Mouse (Mus musculus) left cerebral cortex, postnatal 14 days (tissue): ENCODE measurements around the gene Mgea5. TPM values are rescaled to one million over a fixed set of nuclear protein-coding genes. Genes with fewer than 3 reads are reported as not detected.

Experiments used
- DNase-seq, 2 experiments: peaks; one replicate each; pipeline ENCODE4 v3.0.0; 2021 to 2022; ENCODE audit warnings: low spot score in 2 of 2, mixed read lengths in 1 of 2
- intact Hi-C: fragments of 180-260 bp; cut with DNase I; formaldehyde crosslinking; loops from one replicate; pipeline ENCODE4 v1.15.1; 2025
- total RNA-seq, 2 experiments: library from RNA; stranded (reverse); gene quantifications; 2 replicates each; pipeline ENCODE4 v1.2.3; 2021

Gene Mgea5
- total RNA-seq, 2 experiments from 2014 or later, result 132 to 136 TPM

DNA sequence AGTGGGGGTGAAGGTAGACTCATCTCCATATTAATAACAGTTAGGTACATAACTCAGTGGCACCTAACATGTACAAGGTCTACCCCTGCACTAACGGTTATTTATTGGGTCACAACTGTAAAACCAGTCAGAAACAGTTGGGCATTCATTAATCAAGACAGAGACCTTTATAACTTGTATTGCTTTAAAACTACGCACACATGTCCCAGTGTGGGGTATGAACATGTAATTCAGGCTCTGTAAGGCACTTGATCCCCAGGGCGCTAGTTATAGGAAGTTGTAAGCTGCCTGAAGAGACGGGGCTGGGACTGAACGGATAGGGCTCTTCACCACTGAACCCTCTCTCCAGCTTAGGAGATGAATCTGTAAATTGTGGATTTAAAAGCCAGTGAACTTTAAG lies 25.0 kb downstream of the Mgea5 start:
- intact Hi-C loops, result no loop called here
- no peak for DNase-seq

GRCm38 (mm10) chr19:45753551-45753950 lies 30.1 kb downstream of the Mgea5 start:
- intact Hi-C loops, result no loop called here

GRCm38 (mm10) chr19:45751881-45752280 lies 31.8 kb downstream of the Mgea5 start:
- intact Hi-C loops, result no loop called here
- DNase-seq, result no peak

More at GRCm38 (mm10) chr19:45753551-45753950, 30.1 kb downstream of the Mgea5 start:
- DNase-seq, result no peak

- intact Hi-C loops, result loop anchor here (5.0 kb wide), 1 partner anchor 92 kb away; no protein-coding TSS in a partner anchor
These were observed 34.2 kb downstream of the Mgea5 start, which contains the start of gene Npm3 for GRCm38 (mm10) chr19:45749243-45750043. Gene Npm3, minus strand, starts transcription at chr19:45749591.

GRCm38 (mm10) chr19:45748691-45749242 lies 34.9 kb downstream of the Mgea5 start:
- DNase-seq, result no peak
- intact Hi-C loops, result loop anchor here (5.0 kb wide), 1 partner anchor 91 kb away; no protein-coding TSS in a partner anchor

More at GRCm38 (mm10) chr19:45749243-45750043, 34.2 kb downstream of the Mgea5 start, which contains the start of gene Npm3:
- DNase-seq, result peak; percentile 84

DNA sequence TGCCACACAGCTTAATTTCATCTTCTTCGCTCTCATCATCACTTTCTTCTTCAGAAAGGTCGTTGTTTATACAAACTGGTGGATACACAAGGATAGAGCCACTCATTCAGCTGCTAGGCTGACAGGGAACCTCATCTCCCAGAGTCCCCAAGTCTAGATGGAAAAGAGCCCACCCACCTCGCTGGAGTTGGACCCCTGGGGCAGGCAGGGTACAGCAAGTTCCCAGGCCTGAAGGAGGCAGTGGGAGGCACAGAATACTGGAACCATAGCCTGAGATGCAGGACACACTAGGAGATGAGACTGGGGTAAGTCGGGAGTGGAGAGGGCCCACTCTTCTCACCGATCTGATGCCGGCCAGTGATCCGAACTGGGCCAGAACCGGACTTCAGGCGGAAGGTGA lies 35.4 kb downstream of the Mgea5 start:
- intact Hi-C loops, result loop anchor here (5.0 kb wide), 1 partner anchor 91 kb away; no protein-coding TSS in a partner anchor
- DNase-seq, result no peak

DNA sequence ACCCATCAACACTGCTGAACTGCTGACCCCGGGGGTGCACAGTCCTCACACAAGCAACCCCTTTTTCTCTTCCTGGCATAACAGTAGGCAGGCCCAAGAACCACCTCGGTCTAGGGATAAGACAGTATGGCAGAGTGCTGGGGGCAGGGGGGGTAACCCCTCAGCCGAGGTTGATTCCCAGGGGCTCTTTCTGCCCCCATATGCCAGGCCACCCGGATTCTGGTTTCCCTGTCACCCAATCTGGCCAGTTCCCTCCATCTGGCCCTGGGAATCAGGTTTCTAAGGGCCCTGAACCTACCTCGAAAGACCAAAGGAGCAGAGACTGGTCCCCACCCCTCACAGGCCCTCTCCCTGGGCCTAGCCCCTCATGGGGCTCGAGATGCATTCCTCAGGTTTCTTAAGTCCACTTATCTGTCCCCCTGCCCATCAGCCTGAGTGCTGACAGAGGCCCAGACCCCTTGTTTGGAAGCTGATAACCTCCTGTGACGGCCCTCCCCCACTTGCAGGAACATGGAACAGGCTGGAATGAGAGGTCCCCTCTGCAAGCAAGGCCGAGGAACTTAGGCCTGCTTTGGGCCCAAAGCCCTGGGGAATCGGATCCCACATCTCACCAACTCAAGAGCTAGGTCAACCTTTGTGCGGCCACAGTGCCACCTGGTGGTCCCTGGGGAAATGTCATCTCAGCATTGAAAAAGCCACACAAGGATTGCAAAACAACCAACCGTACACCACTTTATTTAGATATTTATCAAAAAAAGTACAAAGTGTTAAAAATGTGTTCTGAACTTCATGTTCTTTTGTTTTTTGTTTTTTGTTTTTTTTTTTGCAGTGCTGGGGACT lies 36.4 kb downstream of the Mgea5 start:
- intact Hi-C loops, result loop anchor here (2.0 to 5.0 kb wide), 3 partner anchors 90 to 526 kb away; no protein-coding TSS in a partner anchor
- DNase-seq, result peak; percentile 91

DNA sequence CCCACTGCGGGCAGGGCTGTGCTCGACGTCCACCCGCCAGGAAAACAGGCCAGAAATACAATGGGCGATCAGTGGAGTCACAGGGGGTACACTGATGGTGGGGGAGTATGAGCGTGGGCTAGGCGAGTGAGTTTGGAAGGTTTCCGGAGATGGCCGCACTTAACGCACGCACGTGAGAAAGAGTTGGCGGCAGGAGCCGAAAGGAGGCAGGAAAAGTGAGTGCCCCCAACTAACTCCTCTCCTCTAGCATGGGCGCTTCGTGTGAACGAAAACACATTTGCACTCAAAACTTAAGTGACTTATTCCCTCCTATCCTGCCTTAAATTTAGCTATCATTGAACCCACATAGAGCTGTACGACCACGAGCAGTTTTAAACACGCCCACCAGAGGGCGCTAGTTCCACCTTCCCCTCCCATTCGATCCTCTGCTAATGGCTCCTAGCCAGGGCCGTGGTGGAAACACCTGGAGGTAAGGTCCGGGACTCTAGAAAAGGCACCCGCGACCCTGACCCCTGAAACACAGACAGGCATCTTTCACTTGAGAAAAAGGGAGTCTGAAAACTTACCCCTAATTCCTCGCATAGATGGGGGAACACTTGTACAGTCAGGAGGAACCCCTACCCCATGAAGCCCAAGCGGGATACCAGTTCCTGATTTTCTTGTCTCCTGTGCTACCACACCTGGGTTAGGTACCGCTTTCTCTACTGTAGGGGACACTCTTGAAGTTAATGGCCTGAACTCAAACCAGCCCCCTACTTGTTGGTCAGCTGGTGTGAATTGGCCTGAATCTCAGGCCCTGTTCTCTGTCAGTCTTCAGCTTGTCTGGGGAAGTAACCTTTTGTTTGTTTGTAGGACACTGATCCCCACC lies 37.2 kb downstream of the Mgea5 start:
- intact Hi-C loops, result loop anchor here (2.0 to 5.0 kb wide), 3 partner anchors 89 to 526 kb away; no protein-coding TSS in a partner anchor

DNA sequence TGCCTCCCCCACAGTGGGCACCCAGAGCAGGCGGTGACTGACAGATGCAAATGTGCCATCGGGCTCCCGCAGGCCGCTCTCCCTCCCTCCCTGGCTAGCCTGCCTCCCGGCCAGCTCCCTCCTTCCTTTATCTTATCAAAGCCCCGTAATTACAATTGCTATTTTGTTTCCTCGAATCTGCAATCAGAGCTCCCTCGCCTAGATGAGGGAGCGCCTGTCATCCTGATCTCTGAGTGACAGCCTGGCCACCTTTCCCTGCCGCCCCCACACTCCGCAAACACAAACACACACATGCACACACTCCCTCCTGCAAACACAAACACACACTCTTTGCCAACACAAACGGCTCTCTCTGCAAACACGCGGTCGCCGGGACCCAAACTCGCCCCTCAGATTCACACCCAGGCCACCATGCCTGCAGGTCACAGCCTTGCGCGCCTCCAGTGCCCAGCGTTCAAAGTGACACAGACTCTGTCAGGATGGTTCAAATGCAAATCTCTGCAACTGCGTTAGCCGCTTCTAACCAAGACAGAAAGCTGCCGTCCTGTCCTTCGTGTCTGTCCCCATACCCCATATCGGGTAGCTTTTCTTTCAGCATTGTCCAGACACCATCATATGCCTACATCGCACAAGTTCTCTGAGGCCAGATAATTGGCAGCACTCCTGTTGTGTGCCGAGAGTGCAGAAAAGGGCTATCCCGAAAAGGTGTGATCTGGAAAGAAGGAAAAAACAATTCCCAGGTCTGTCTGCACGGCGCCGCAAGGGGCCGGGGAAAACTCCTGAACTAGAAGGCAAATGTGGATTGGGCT lies 38.1 kb downstream of the Mgea5 start:
- no peak for DNase-seq
- intact Hi-C loops, result loop anchor here (2.0 to 5.0 kb wide), 3 partner anchors 88 to 525 kb away; no protein-coding TSS in a partner anchor

More for the DNA sequence above, 37.2 kb downstream of the Mgea5 start:
- DNase-seq, result peak; percentile 67 to 80

DNA sequence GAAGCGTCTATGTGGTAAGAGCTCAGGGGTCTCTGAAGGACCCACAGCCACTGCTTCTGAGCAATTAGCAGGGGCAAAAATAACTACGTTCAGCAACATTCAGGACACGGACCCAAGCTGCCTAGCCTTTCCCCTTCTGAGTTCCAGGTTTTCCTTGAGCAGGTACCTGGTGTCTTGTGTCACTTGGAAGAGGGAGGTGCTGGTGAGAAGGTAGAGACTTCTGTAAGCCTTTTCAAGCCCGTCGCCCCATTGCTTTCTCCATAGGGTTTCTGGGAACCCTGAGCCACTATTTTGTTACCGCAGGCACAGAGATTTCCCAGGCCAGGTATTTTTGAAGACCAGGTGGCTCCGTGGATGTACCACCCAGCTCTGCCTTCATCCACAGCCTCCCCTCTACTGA lies 40.0 kb downstream of the Mgea5 start:
- no peak for DNase-seq
- intact Hi-C loops, result no loop called here

DNA sequence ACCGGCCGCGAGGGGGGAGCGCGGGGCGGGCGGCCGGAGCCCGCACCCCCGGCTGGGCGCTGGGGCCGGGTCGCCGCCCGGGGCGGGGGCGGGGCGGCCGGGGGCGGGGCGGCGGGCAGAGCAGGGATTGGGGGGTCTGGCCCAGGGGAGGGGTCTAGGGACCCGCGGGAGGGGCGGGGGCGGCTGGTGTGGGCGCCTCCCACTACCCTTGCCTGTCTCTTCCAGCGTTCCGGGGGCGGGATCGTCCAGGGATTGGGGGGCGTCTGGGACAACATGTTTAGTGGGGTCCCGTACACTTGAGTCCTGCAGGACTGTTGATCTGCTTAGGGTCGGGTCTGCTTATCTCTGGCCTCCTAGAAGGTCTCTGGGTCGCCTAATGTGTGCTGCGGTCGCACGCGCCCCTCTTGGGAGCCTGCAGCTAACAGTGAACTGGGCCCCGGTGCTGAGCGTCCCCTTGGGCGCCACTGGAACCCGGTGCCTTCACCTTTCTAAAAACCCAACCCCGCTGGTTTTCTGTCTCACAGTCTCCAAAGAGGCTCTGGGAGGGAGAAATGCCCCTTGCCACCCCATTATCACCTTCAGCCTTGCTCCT lies 40.6 kb downstream of the Mgea5 start:
- no peak for DNase-seq
- intact Hi-C loops, result no loop called here

DNA sequence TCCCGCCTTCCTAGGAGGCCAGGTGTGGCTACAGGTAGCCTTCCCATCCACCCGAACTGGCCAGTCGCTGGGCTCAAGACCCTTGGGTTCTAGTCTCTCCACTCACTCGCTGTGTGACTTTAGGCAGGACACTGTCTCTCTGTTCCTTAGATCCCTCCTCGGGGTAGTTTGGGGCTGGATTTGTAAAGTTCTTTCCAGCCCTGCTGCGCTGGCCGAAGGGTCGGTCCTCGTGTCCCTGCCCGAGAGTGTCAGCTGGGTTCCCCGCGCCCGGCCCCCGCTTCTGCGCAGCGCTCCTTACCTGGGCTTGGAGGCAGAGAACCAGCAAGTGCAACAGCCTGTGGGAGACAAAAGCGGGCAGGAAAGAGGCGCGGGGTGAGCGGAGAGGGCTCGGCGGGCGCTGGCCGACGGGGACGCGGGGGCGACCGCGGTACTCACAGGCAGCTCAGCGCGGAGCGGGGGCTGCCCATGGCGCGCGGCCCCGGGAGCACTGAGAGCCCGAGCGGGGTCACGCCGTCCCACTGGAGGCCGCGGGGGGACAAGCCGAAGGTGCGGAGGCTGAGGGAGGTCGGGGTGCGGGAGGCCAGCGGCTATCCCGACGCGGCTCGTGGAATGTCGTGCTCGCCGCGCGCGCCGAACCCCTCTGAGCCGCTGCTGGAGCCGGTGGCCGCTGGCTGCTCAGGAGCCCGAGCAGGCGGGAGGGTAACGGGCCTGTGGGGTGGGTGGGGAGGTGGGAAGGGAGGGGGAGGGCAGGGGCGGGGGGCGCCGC lies 41.2 kb downstream of the Mgea5 start, which contains the start of gene Fgf8:
Fgf8 (minus strand) TSS at position 698 of the 766 bp plus-strand sequence.
- intact Hi-C loops, result no loop called here
- DNase-seq, result no peak

DNA sequence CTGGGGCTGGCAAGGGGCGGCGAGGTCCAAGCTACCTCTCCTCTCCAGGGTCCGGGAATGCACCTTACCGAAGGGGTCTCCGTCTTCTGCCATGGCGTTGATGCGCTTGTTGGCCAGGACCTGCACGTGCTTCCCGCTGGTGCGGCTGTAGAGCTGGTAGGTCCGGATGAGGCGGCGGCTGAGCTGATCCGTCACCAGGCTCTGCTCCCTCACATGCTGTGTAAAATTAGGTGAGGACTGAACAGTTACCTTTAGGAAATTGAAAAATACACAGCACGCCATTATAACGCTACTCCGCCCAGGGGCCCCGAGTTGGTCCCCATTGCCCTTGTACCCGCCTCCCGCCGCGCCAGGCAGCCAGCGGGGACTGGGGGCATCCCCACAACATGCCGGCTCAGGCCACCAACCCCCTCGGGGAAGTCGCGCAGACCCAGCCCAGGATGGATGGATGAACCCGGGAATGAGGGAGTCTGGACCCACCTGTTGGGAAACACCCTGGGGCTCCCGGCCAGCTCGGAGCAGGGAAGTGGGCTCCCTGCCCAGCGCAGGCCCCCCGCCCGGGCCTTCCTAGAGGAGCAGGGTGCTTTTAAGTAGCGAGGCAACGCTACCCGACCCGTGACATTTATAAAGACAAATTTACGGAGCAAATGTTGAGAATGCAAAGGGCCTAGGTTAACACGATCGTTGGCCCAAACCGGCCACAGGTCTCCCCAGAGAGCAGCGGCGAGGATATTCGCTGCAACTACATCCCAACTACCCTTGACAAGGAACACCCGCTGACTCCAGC lies 42.0 kb downstream of the Mgea5 start:
- DNase-seq, result no peak
- intact Hi-C loops, result no loop called here

DNA sequence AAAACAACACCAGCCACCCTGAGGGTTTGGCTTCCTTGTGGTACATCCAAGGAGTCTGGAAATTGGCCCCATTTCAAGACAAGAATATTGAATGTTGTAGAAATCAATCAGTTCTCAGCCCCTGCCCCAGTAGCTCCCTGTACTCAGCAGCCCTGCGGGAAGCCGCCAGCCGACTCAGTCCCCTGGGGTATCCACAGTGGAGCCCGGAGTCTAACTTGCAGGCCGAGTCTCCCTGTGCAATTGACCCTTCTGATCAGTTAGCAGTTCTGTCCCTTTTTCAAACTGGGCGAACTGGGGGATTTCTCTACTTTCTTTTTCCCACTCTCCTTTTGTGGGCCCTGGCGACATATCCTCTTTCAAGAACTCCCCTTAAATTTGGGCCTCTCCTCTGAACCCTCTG lies 42.8 kb downstream of the Mgea5 start:
- no peak for DNase-seq
- intact Hi-C loops, result no loop called here

DNA sequence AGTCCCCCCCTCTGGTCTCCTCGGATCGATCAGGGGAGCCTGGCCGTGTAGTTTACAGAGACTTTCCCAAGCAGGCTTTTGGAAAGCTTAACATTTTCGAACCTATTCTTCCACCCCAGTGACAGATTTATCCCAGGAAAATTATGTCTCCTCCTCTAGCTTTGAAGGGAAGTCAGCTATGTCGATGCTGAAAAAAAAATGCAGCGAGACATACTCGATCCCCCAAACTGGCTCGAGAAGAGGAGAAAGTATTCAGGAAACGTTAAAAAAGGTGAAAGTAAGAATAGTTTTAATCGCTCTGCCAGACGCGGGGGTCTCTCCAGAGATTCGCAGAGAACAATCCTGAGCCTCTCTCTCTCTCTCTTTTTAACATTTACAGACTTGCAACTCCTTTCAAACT lies 43.4 kb downstream of the Mgea5 start:
- no peak for DNase-seq
- intact Hi-C loops, result no loop called here

GRCm38 (mm10) chr19:45738521-45738920 lies 45.1 kb downstream of the Mgea5 start:
- intact Hi-C loops, result loop anchor here (5.0 kb wide), 1 partner anchor 66 kb away; no protein-coding TSS in a partner anchor
- no peak for DNase-seq
